Mouse (Mus musculus) forebrain, embryonic 15.5 days (tissue): ENCODE data around the gene Gm13124. TPM values are rescaled to one million over a fixed set of nuclear protein-coding genes. Genes with fewer than 3 reads are reported as not detected.
"Not testable (repeated sequence)": the region's sequence is repeated elsewhere in the genome, so short reads cannot be mapped to it uniquely, and the experiment has no call there.

Source experiments
- ATAC-seq: fragments of 200-750 bp; cut with Nextera tagmentation; replicated peaks from 2 replicates; pipeline ENCODE4 v1.8.0; 2017; ENCODE audit warnings: mild to moderate bottlenecking, moderate TSS enrichment, moderate library complexity
- H3K27ac ChIP-seq: fragments of 300-500 bp; sonication (generic); replicated peaks from 2 replicates; pipeline ENCODE4 v1.5.1; 2015; ENCODE audit warnings: mild to moderate bottlenecking, inconsistent platforms
- H3K27me3 ChIP-seq: fragments of 300-500 bp; sonication (generic); 2 replicates; pipeline ENCODE4 v1.6.1; 2015; ENCODE audit warnings: inconsistent platforms
- H3K36me3 ChIP-seq: fragments of 300-500 bp; sonication (generic); 2 replicates; pipeline ENCODE4 v1.6.1; 2015; ENCODE audit warnings: mild to moderate bottlenecking, inconsistent platforms
- H3K4me1 ChIP-seq: fragments of 300-500 bp; sonication (generic); 2 replicates; pipeline ENCODE4 v1.6.1; 2015; ENCODE audit warnings: inconsistent platforms
- H3K4me2 ChIP-seq: fragments of 300-500 bp; sonication (generic); replicated peaks from 2 replicates; pipeline ENCODE4 v1.6.1; 2015; ENCODE audit warnings: mild to moderate bottlenecking, inconsistent platforms
- H3K4me3 ChIP-seq: fragments of 300-500 bp; sonication (generic); 2 replicates; pipeline ENCODE4 v1.5.1; 2015; ENCODE audit warnings: mild to moderate bottlenecking, inconsistent platforms
- H3K9ac ChIP-seq: fragments of 300-500 bp; sonication (generic); replicated peaks from 2 replicates; pipeline ENCODE4 v1.6.1; 2015; ENCODE audit warnings: mild to moderate bottlenecking, inconsistent platforms
- H3K9me3 ChIP-seq: fragments of 300-500 bp; sonication (generic); 2 replicates; pipeline ENCODE4 v1.6.1; 2016; ENCODE audit warnings: inconsistent platforms
- WGBS: fragments of 180-500 bp; shearing (Covaris S2); methylation state at CpG from one replicate; pipeline ENCODE4 v1.1.7; 2015; ENCODE audit warnings: mixed read lengths; 5-methylcytosine and 5-hydroxymethylcytosine counted together
- polyA plus RNA-seq: library from polyadenylated mRNA; unstranded; fragments of >200 nt; fragmentation: Nextera tagmentation; extraction: Ambion mirVana; gene quantifications from 2 replicates; pipeline ENCODE4 v1.2.1, GENCODE M21; 2015

Gene Gm13124
- polyA plus RNA-seq = not detected in 2 replicates

- no peak within 1 kb of the TSS for H3K27ac ChIP-seq
- ATAC-seq = no peak
- no peaks in the 10 kb centered on the region for H3K36me3 ChIP-seq
- H3K4me2 ChIP-seq = no peak within 1 kb of the TSS
- H3K4me3 ChIP-seq = no peak within 1 kb of the TSS
- H3K27me3 ChIP-seq = no peaks in the 10 kb centered on the region
- H3K9ac ChIP-seq = no peak within 1 kb of the TSS
- H3K9me3 ChIP-seq = peaks cover 21% of the 10 kb centered on the region
- WGBS = 94% methylated on average over 1 of the region's 1 CpGs
- H3K4me1 ChIP-seq = no peaks in the 10 kb centered on the region
These were observed at the start of gene Gm13124 for GRCm38 (mm10) chr4:144565034-144565433. Gene Gm13124, minus strand, starts transcription at chr4:144565134.

GRCm38 (mm10) chr4:144614586-144614985 lies 49.7 kb upstream of the Gm13124 start:
- no peak for ATAC-seq
- WGBS = 75% methylated on average over 1 of the region's 1 CpGs
- H3K27ac ChIP-seq = no peak overlapping the region
- peaks cover 32% of the 10 kb centered on the region for H3K9me3 ChIP-seq
- H3K27me3 ChIP-seq = no peaks in the 10 kb centered on the region
- H3K4me3 ChIP-seq = no peak overlapping the region
- no peak overlapping the region for H3K4me2 ChIP-seq
- no peaks in the 10 kb centered on the region for H3K36me3 ChIP-seq
- H3K4me1 ChIP-seq = no peaks in the 10 kb centered on the region
- no peak overlapping the region for H3K9ac ChIP-seq

- Histone ChIP-seq H3K9me3 (peaks cover 27% of the 10 kb centered on the region), H3K4me2 (no peak within 1 kb of the TSS), H3K4me3 (no peak within 1 kb of the TSS), H3K9ac (no peak within 1 kb of the TSS), H3K36me3 (no peaks in the 10 kb centered on the region), H3K27me3 (no peaks in the 10 kb centered on the region), H3K27ac (no peak within 1 kb of the TSS), H3K4me1 (no peaks in the 10 kb centered on the region)
- WGBS = 60% methylated on average over 1 of the region's 1 CpGs
- ATAC-seq = no peak
These were observed 48.5 kb upstream of the Gm13124 start, which contains the start of gene Aadacl4 for GRCm38 (mm10) chr4:144613407-144613806. Gene Aadacl4, plus strand, starts transcription at chr4:144613707.

DNA sequence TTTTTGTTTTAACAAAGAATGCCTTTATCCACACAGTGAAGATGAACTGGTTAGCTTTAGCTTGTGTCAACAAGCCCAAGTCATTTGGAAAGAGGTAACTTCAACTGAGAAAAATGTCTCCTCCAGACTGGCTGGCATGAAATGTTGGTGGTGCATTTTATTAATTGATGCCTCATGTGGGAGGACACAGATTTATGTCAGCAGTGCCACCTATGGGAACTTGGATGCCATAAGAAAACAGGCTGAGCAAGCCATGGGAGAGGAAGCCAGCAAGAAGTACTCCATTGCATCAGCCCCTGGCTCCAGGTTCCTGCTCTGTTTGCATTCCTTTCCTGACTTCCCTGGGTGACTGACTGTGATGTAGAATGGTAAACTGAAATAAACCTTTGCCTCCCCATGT lies 27.9 kb upstream of the Gm13124 start:
- Histone ChIP-seq H3K27ac (no peak overlapping the region), H3K9ac (no peak overlapping the region), H3K9me3 (peaks cover 32% of the 10 kb centered on the region), H3K36me3 (no peaks in the 10 kb centered on the region), H3K4me2 (no peak overlapping the region), H3K27me3 (no peaks in the 10 kb centered on the region), H3K4me1 (no peaks in the 10 kb centered on the region), H3K4me3 (no peak overlapping the region)
- ATAC-seq = no peak

- not testable (repeated sequence) for ATAC-seq, H3K9ac ChIP-seq, H3K4me2 ChIP-seq, H3K4me1 ChIP-seq, H3K4me3 ChIP-seq, H3K36me3 ChIP-seq, H3K27ac ChIP-seq, H3K27me3 ChIP-seq
- peaks cover 38% of the 10 kb centered on the region for H3K9me3 ChIP-seq
- WGBS = 85% methylated on average over 12 of the region's 16 CpGs
These were observed 21.3 kb upstream of the Gm13124 start for GRCm38 (mm10) chr4:144586207-144586606.

- Histone ChIP-seq H3K27me3 (no peaks in the 10 kb centered on the region), H3K4me2 (no peak overlapping the region), H3K4me1 (no peaks in the 10 kb centered on the region), H3K36me3 (no peaks in the 10 kb centered on the region), H3K4me3 (no peak overlapping the region), H3K9me3 (peaks cover 17% of the 10 kb centered on the region; the same call in 1 of the 2 replicates), H3K27ac (no peak overlapping the region), H3K9ac (no peak overlapping the region)
- ATAC-seq = no peak
These were observed 2.8 kb upstream of the Gm13124 start for GRCm38 (mm10) chr4:144567752-144568151.

- Histone ChIP-seq H3K27ac (no peak overlapping the region), H3K4me1 (no peaks in the 10 kb centered on the region), H3K27me3 (no peaks in the 10 kb centered on the region), H3K36me3 (no peaks in the 10 kb centered on the region), H3K9me3 (peaks cover 50% of the 10 kb centered on the region), H3K4me2 (no peak overlapping the region), H3K9ac (no peak overlapping the region), H3K4me3 (no peak overlapping the region)
- WGBS = 69% methylated on average over 2 of the region's 2 CpGs
- ATAC-seq = no peak
These were observed 3.7 kb downstream of the Gm13124 start for GRCm38 (mm10) chr4:144561205-144561604.

- no peak for ATAC-seq
- peaks cover 51% of the 10 kb centered on the region for H3K9me3 ChIP-seq
- H3K27ac ChIP-seq = no peak overlapping the region
- no peaks in the 10 kb centered on the region for H3K36me3 ChIP-seq
- H3K9ac ChIP-seq = no peak overlapping the region
- no peak overlapping the region for H3K4me2 ChIP-seq
- no peaks in the 10 kb centered on the region for H3K27me3 ChIP-seq
- H3K4me1 ChIP-seq = no peaks in the 10 kb centered on the region
- no peak overlapping the region for H3K4me3 ChIP-seq
These were observed 5.1 kb downstream of the Gm13124 start for GRCm38 (mm10) chr4:144559792-144560191.

- Histone ChIP-seq H3K4me3 (no peak overlapping the region), H3K27ac (no peak overlapping the region), H3K36me3 (no peaks in the 10 kb centered on the region), H3K4me1 (no peaks in the 10 kb centered on the region), H3K9me3 (peaks cover 50% of the 10 kb centered on the region), H3K4me2 (no peak overlapping the region), H3K27me3 (no peaks in the 10 kb centered on the region), H3K9ac (no peak overlapping the region)
- ATAC-seq = no peak
These were observed 13.8 kb downstream of the Gm13124 start for GRCm38 (mm10) chr4:144551156-144551555.

GRCm38 (mm10) chr4:144545339-144545738 lies 19.6 kb downstream of the Gm13124 start:
- peaks cover 57% of the 10 kb centered on the region for H3K9me3 ChIP-seq

GRCm38 (mm10) chr4:144544689-144545088 lies 20.2 kb downstream of the Gm13124 start:
- ATAC-seq = no peak
- Histone ChIP-seq H3K9ac (no peak overlapping the region), H3K27me3 (no peaks in the 10 kb centered on the region), H3K36me3 (no peaks in the 10 kb centered on the region), H3K9me3 (peaks cover 59% of the 10 kb centered on the region), H3K27ac (no peak overlapping the region), H3K4me3 (no peak overlapping the region), H3K4me1 (no peaks in the 10 kb centered on the region), H3K4me2 (no peak overlapping the region)
- WGBS = 74% methylated on average over 1 of the region's 1 CpGs

More at GRCm38 (mm10) chr4:144545339-144545738, 19.6 kb downstream of the Gm13124 start:
- H3K4me2 ChIP-seq, ATAC-seq, H3K9ac ChIP-seq, H3K4me1 ChIP-seq, H3K36me3 ChIP-seq, H3K4me3 ChIP-seq, H3K27ac ChIP-seq, H3K27me3 ChIP-seq: not testable (repeated sequence)
- WGBS = 96% methylated on average over 13 of the region's 13 CpGs

- Histone ChIP-seq H3K27ac (no peak within 1 kb of the TSS), H3K4me3 (no peak within 1 kb of the TSS), H3K4me2 (no peak within 1 kb of the TSS), H3K4me1 (no peaks in the 10 kb centered on the region), H3K27me3 (no peaks in the 10 kb centered on the region), H3K36me3 (no peaks in the 10 kb centered on the region), H3K9me3 (peaks cover 32% of the 10 kb centered on the region; the same call in 1 of the 2 replicates), H3K9ac (no peak within 1 kb of the TSS)
- no peak for ATAC-seq
- WGBS = 80% methylated on average over 5 of the region's 5 CpGs
These were observed 45.4 kb downstream of the Gm13124 start, which contains the start of gene 9430007A20Rik for GRCm38 (mm10) chr4:144519522-144519921. Gene 9430007A20Rik, plus strand, starts transcription at chr4:144519822.

DNA sequence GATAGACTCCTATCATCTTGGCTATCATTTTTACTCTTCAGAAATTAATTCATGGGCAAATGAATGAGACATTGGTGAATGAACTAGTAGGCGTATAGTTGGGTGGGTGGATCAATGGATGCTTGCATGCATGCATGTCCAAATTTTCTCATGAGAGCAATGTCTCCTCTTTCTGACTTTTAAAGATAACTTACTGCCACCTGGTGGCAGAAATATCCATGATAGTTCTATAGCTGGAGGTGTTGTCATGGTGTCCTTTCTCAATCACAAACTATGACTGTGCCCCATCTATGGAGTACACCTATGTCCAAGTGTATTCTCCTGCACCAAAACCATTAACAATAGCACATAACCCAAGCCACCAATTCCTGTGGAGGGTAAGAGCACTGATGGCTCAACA lies 58.4 kb downstream of the Gm13124 start:
- no peak for ATAC-seq

More for the DNA sequence above, 58.4 kb downstream of the Gm13124 start:
- peaks cover 19% of the 10 kb centered on the region for H3K9me3 ChIP-seq
- H3K4me2 ChIP-seq = no peak overlapping the region
- 93% methylated on average over 1 of the region's 1 CpGs for WGBS
- H3K27ac ChIP-seq = no peak overlapping the region
- H3K36me3 ChIP-seq = no peaks in the 10 kb centered on the region
- H3K4me3 ChIP-seq = no peak overlapping the region
- no peaks in the 10 kb centered on the region for H3K4me1 ChIP-seq
- H3K9ac ChIP-seq = no peak overlapping the region
- H3K27me3 ChIP-seq = no peaks in the 10 kb centered on the region
